Mouse (Mus musculus) erythroblast, embryonic 14.5 days (primary cell): ENCODE results near the gene Rreb1.

ENCODE experiments used
- GATA1 ChIP-seq: IDR thresholded peaks from 2 replicates; pipeline ENCODE4 v1.6.1; 2012; ENCODE audit warnings: low read length, inconsistent platforms, mixed read lengths
- TAL1 ChIP-seq: IDR thresholded peaks from 3 replicates; pipeline ENCODE4 v1.6.1; 2012; ENCODE audit warnings: low read length, inconsistent platforms, mixed read lengths

DNA sequence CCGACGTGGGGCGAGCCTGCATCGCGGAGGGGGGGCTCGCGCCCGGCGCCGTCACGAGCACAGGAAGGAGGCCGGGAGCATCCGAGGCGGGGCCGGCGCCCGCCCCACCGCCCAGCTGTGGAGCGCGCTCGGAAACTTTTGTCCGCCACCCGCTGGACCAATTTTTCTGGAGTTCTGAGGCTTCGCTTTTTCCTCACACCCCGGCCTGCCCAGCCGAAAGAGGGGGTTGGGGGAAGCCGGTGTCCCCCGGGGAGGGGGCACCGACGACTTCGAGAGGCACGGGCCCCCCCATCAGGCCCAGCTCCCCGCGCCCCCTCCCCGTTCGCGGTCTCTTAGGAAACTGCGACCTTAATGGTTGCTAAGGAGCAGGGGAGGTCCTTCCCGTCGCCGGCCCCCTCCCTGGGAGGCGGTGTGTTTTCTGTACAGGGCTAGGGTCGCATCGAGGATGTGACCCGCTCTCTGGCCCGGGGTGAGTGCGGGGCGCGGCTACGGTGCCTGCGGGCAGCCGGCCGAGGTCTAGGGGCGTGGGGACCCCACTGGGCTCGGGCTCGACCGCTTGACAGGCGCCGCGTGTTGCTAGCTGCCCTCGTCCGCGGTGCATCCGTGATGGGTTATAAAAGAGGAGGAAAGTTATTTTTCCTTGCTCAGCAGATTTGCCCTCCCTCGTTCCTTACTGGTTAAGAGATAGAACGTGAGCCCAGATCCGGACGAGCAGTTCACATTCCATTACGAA, 49.2 kb downstream of the Rreb1 start:
- TF ChIP-seq GATA1: no peak
- no peak for TF ChIP-seq TAL1
